Mouse (Mus musculus): ENCODE results near the gene 2010111I01Rik.

2010111I01Rik gene

DNA sequence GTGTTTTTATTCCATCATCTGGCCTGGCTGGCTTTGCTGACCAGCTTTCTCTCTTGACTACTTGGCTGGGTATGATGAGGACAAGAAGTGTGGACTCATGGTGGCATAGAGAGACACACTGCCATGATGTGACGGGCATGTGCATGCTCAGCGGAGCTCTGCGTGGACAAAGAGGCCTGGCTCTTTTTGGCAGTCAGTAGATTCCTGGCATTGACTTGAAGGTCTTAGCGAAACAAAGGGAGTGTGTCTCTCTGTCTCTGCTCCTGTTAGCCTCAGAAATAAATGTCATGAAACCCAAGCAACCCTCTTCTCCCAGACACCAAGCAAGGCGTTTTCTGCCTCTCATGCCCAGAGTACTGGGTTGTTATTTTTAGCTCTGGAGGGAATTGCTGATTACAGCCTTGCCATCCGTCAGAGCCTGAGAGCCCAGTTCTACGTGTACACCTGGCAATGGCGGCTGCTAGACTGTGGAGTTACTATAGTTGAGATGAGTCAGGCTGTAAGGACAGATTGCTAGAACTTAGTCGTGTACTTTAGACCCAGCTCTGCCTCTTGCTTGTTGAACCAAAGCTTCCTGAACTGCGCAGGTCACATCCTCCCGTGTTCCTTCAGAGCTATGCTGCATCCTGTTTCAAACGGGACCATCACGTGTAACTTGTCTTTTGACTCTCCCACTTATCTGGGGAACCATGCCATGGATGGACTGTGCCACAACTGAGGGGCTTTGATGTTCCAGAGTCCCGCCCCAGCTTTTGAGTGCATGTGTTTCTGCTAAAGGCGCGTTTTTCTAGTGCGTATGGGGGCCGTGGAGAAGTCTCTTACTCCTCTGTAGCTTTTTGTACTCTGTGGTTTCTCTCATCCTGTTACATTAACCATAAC is 296.3 kb downstream of the 2010111I01Rik start:
- peak; percentile 76 for DNase-seq (ENCODE audit: low read depth)

DNA sequence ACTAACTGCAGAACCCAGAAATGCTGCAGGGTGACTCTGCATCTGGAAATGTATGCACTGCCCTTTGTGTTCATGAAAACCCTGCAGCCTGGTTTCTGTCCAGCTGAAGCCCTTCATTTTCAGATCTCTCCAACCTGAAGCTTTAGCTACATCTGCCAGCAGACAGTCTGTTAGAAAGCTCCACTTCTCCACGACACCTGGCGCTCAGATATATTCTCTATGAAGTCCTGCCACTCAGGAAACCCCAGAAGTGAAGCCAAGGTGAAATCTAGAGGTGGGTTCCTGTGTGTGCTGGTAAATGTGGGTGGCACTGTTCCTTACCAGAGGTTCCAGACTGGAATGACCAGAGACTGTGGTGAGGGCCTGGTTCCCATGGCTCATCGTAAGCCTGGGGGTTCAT is 297.0 kb downstream of the 2010111I01Rik start:
- peak; percentile 48 for DNase-seq (ENCODE audit: low read depth)

DNA sequence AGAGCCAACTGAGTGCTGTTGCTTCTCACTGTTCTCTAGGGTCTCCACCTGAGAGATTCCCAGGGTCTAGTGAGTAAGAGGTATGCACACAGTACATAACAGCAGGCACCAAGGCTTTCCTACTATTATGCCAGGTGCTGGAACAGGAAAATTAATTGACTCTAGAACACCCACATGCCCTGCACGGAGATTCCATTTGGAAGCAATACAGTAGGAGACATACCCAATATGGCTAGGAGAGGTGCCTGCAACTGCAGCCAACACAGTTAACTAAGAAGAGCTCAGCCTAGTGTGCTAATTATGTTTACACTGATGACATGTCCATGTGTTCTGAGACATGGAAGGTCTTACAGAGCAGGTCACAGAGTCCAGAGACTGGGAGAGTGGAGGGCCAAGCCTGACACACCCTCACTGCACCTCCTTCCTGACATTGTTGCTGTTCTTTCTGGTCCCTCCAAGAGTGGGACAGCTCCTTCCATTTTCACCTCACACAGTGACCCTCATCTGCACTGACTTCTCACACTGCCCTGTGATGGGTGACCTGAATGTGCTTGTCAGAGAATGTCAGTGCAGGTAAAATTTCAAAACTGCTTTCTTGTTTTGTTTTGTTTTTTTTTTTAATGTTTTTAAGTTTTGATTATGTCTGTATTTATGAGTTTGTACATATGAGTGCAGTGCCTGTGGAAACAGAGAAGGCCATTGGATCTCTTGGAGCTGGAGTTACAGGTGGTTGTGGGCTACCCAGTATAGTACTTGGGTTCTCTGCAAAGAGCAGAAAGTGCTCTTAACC is 297.7 kb downstream of the 2010111I01Rik start:
- no peak for DNase-seq (ENCODE audit: low read depth)

DNA sequence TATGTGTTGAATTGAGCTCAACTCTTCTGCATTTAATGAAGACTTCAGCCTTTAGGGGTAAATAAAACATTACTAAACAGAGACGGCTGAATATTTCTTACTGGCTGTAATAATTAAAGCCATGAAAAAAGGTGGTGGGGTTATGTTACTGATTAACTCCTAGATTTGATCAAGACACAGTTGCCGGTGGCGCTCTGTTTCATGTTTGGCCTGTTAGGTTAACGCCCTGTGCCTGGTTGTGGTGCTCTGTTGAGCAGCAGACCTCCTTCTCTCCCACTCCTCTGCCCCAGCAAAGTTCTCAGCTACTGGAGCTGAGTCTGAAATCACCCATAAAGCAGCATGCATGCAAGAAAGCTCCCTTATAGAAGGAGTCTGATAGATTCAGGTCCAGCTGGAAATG is 303.7 kb downstream of the 2010111I01Rik start:
- DNase-seq (ENCODE audit: low read depth): peak; percentile 28

DNA sequence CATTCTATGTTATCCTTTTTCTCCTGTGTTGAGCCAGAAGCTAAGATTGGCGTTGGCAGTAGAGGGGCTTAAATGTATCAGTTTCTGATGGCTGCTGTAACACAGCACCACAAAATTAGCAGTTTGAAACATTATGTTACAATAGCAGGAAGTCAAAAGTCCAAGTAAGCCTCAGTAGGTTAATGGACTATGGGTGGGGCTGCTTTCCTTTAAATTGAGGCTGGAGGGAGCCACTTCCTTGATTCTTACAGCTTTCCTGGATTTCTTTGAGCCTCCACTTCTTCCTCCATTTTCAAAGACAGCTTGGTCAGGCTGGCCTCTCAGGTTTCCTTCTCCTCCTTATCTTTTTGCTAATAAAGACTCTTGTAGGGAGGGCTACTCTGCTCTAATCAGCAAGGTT is 304.1 kb downstream of the 2010111I01Rik start:
- no peak for DNase-seq (ENCODE audit: low read depth)

DNA sequence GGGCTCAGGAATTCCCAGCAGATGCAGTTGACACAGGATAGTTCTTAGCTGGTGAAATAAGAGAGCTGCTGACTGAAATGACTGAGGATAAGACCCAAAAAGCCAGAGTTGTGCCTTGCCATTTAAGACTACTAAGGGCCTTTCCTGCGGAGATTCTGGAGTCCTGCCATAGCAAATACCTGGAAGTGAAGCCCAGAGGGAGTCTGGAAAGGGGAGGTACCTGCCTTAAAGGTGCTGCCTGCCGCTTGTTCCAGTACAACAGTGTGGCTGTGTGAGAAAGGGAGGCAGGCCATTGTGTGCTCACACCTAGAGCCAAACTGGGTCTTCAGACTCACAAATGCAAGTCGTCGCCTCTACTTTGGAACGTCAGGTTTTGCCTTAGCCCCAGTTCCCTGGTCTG is 305.5 kb downstream of the 2010111I01Rik start:
- no peak for DNase-seq (ENCODE audit: low read depth)

DNA sequence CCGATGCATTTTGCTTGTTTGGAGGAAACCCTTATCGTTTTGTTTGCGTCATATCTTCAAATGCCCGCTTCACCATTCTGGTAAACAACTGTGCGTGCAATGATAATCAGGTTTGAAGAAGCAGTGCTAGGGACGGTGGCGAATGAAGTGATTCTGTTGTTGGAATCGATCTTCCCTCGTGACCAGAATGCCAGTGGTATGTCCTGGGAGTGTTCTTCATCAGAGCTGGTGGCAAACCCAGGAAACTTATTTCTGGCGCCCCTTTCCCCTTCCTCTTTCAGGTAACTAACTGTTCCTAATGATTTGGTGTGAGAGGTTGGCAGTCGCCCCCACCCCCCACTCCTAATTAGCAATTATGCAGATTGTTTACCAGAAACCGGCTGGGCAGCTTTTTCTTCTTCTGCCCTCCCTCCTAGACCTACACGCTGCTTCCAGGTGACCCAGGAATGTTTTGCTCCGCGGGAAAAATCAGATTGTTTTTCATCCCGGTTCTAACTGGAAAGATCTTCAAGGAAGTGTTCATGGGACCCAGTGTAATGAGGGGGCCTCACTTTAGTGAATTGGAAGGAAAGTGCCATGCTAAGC is 307.4 kb downstream of the 2010111I01Rik start:
- peak; percentile 38 for DNase-seq (ENCODE audit: low read depth)

DNA sequence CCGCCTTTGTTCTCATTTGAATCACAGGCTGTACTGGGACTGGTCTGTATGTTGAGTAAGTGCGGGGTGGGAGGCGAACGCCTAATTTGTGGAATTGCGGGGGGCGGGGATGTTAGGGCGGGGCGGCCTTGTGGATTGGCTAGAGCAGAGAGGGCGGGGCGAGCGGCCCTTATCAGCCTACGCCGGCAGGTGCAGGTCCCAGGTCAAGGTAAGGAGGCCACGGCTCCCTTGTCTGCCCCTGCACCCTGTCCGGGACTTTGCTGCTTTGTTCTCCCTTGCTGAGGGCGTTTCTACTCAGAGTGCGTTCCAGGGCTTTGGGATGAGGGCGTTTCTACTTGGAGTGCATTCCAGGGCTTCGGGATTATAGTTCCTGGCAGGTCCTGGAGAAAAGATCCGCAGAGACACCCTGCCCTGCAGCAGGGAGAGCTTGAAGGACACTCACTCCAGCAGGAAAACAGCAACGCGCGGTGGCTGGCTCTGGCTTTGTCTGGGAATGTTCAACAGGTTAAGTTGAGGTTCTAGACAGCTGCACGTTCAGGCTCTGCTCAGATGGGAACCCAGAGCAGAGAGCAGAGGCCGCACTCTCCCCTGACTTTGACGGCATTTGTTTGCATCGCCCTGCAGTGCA is 308.0 kb downstream of the 2010111I01Rik start:
- DNase-seq (ENCODE audit: low read depth): peak; percentile 37

DNA sequence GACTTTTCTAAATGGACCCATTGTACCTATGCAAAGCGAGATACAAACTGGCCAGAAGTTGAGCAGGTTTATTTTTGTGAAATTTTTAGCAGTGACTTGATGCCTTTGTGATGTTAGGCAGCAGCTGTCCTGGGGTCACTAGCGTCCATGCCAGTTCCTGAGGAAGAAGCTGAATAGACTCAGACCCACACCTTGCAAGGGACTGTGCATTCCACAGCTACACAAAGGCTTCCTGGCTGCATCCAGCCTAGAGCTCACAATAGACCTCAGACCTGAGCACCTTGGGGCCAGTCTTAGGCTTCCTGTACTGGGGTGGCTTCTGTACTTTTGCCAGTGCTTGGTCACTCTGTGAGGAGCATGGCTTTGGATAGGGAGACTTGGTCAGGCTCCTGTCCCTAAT is 309.2 kb downstream of the 2010111I01Rik start:
- peak; percentile 63 for DNase-seq (ENCODE audit: low read depth)

DNA sequence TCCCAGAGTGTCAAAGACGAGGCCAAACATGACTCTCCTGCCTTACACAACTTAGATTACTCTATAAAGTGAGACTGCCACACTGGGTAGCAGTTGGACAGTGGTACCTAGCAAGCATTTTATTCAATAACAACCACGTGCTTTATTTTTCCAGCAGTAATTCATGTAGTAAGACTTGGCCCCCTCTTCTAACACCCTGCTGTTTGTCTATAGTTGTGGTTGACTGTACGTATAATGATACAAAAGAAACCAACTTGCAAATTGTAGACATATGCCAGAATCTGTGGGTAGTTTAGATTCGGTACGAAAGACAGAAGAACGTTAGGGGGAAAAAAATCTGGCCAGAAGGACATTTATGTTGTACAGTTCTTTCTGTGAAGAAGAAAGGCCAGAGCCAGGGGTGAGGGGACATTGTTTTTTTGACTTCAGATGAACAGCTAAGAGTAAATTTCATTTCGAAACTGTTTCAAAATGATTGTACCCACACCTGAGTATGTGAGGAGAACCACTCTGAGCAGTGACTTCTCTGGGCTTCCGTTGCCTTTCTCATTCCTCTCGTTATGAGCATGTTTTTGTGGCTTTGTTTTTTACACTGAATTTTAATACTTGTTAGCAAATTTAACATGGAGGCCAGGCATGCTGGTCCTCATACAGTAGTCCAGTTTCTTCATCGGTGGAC is 309.9 kb downstream of the 2010111I01Rik start:
- DNase-seq (ENCODE audit: low read depth): peak; percentile 84

DNA sequence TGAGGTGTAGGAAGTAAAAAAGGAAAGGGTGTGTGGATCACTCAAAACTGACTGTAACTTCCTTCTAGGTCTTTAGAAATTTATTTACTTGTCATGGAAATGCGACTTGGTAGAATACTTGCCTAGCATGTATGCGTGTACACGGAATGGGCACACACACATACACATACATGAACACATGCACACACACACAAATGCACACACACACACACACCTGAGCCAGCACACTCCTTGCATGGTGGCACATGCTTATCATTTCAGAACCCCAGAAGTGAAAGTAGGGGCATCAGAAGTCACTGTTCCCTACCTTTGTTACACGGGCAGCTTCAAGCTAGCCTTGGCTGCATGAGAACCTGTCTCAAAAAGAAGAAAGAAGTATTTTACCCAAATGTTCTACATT is 311.7 kb downstream of the 2010111I01Rik start:
- DNase-seq (ENCODE audit: low read depth): peak; percentile 65

DNA sequence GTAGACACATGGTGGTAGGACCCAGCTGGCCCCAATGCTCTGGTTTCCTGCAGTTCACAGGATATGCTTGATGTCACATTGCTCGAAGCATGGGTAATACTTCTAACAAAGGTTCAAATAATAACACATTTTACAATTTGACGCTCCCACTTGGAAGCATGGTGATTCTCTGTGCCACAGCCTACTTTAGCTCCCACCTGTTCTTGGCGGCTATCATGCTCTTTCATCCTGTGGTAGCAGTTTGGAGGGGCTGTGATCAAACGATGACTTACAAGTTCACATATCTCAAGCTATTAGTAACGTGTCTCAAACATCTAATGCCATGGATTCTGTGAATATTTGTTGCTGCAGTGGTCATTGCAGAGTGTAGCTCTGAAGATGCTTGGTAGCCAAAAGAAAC is 312.6 kb downstream of the 2010111I01Rik start:
- peak; percentile 44 for DNase-seq (ENCODE audit: low read depth)

DNA sequence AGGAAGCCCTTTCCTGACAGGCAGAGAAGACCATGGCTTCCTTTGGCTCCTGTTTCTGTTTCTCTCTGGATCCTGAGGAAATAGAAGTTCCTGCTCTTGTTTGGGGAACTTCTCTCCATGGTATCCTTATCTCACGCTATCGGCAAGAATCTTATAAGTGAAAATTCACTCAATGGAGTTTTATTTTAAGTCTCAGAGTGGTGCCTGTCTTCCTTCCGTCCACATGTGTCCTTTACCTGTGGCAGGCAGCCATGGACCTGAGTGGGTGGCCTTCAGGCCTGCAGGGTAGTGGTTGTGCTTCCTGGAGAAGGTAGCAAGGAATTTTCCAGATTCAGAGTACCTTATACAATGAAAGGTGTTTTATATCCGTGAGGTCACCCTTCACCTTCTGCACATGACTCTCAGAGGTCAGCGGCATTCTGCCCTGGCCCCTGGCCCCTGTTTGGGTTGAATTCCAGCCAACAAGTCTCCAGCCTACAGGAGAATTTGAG is 313.5 kb downstream of the 2010111I01Rik start:
- no peak for DNase-seq (ENCODE audit: low read depth)

DNA sequence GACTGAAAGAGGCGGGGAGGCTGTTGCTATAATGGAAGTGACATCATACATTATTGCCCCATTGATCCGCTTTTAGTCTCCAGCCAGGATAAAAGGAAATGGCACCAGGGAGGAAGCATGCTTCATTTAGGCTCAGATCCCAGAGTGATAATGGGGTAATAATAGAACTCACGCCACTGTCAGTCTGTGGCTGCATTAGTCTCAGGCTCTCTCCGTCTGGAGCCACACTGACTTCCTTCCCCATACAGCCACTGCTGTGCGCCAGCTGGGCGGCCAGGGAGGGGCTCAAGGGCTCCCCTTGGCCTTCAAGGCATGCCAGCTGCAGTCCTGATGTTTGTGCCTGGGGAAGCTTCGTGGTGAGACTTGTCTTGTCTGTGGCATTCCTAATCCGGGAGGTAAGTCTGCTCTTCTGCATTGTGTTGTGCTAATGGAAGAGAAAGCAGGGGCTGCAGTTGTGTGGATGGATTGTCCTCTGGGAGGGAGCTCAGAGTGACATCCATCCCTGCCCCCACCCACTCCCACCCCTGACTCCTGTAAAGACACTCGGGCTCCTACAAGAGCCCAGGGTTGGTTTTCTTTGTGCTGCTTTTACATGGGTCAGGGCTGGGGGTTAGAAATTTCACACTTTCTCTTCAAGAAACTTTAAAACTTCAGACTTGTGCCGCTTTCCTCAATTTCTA is 314.2 kb downstream of the 2010111I01Rik start:
- DNase-seq (ENCODE audit: low read depth): no peak

DNA sequence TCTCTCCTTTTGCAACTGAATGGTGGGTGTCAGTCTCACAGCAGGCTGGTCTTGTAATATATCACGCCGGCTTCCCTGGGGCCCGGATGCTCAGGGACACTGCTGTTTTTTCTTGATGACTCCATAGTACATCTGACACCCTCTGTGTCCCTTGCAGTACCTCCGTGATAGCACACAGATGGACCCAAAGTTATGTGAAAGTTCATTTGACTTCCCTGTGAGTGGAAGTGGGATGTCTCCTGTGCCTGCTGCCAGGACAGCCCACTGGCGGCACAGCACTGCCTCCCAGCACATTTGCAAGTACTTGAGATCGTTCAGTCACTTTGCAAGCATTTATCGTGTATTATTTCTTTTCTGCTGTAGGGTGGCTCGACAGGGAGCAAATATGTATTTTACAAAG is 315.1 kb downstream of the 2010111I01Rik start:
- DNase-seq (ENCODE audit: low read depth): no peak

DNA sequence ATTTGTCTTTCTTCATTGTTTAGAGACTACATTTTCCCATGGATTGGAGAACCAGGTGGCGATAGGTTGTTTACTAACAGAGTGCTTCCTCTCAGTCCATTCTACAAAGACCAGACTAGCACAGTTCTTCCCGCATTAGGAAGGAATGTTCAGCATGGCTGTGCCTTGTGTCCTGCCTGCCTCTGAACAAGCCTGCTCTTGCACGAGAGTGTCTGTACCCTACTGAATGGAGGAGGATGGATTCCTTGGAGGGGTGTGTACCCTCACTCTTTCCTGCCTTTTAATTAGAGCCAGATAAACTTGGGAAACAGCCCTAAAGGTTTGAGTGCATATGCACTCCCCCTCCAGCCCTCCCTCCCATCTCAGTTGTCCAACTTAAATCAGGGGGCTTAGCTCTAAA is 315.7 kb downstream of the 2010111I01Rik start:
- DNase-seq (ENCODE audit: low read depth): no peak

DNA sequence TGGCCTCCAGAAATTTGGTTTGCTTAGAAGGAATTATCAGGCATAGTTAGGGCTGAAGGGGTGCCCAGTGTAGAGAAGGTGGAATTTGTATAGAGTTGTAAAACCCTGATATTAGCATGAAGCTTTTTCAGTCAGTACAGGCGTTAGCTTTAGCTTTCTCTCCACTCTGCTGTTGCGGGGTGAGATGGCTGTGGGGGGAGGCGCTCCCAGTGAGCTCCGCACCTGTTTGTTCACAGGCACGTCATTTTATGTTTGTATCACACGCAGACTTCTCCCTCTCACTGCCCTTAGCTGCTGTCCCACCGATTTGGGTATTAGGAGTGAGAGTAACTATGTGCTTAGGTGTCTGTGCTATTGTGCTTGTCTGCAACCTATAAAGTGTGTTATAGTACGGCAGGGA is 316.5 kb downstream of the 2010111I01Rik start:
- no peak for DNase-seq (ENCODE audit: low read depth)

DNA sequence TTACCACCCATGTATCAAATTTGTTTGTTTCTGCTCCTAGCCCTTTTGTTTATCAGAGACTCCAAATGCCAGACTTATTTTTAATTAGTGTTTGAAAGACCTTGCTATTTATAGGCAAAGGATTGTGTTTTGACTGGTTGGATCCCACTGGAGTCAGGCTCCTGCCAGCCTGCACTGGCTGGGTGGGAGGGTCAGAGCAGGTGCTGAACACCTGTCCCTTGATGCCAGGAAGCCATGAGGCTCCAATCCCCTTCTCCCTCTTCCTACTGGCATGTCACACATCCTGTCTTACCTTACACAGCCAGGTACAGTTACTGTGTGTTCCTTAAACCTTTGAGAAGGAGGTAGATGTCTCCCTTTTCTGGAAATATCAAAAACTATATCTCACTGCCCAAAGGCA is 318.5 kb downstream of the 2010111I01Rik start:
- DNase-seq (ENCODE audit: low read depth): no peak

DNA sequence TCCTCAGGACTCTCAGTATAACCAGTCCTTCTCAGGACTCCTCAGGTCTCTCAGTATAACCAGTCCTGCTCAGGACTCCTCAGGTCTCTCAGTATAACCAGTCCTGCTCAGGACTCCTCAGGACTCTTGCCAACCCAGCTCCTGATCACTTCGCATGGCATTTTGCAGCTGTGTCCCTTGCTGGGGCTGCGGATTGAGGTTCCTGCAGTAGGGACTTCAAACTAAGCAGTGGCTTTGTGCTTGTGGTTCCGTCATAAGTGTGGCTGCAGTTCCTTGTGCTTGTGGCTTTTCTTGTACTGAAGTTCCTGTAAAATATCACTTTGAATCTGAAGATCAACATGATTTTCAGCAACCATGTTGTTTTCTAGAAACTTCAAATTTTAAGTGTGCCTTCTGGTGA is 320.1 kb downstream of the 2010111I01Rik start:
- no peak for DNase-seq (ENCODE audit: low read depth)

DNA sequence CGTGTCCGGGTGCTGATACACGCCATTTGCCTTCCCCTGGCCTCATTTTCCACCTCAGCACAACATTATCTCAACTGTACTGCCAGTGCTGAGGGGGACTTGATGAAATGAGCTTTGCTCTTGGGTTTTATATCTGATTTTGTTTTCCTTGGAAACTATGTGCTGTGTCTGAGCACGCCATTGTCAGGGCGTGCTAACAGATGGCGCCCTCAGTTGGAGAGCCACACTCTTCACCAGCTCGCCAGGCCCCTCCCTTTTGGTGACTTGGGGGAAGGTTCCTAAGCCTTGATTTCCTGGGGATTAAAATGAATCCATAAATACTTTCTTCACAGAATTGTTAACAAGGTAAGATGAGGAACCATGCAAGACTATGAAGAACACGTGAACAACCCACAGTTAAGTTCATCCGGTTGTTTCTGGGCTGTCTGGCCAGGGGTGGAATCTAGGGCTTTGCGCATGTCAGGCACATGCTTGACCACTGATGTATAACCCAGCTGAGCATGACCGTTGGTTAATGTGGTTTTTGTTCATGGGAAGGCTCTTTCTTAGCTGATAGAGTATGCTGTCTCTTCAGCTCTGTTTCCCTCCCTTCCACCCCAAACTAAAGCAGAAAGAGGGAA is 321.9 kb downstream of the 2010111I01Rik start:
- DNase-seq (ENCODE audit: low read depth): no peak

DNA sequence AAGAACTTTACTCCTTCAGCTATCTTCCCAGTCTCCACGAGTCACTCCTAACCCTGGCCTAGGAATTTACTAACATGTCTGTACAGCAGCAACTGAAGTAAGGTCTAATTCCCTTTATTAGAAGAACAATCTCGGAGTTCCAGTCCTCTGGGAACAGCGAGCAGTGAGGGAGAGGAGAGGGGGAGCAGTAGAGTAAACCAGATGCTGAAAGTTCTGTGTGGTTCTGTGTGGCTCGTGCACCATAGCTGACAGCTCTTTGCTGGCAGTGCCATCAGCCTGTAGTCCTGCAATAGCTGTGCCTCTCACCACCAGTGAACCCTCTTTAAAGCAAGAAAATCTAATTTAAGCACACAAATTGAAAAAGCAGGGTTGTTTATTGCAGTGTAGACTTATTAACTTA is 324.5 kb downstream of the 2010111I01Rik start:
- no peak for DNase-seq (ENCODE audit: low read depth)
